Mouse (Mus musculus): ENCODE measurements around the gene Serpina11.

The Serpina11 gene

DNA sequence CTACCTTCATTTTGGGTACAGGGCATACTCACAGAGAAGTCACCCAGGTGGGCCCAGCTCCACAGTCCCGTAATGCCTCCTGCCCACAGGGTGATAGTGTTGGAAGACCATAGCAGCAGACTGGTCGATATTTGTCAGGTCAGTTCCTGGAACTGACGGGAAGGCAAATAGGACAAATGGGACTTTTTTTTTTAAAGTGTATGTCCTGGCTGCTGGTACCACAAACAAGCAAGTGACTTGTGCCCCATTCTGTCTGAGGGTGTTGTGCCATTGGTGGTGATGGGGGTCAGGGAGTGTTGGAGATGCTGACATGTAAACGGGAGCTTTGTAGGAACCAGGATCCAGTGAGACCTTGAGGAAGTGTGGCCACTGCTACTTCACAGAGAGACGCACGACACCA is at the start of gene Serpina11:
Serpina11 (minus strand) TSS at position 101 of the 400 bp plus-strand sequence.
- no peaks in the 10 kb centered on the region for H3K27me3 ChIP-seq (ENCODE audit: control insufficient read depth, insufficient read depth, low read length, poor library complexity, severe bottlenecking)

DNA sequence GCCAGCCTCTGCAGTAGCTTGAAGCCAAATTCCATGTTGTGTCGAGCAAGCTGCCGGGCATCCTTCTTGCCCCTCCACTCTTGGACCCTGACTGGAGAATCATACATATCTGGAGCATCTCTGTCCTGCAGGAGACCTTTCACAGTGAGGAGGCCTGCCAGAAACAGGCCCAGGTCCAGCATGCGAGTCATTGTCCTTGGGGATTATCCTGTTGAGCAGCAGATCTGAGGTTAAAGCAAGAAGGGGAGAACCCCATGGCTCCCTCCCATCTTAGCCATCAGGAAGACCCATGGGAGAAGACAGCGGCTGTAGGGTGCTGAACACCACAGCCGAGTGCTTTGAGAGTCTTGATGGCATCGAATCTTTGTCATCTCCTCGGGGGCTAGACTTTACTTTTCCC is 48.4 kb upstream of the Serpina11 start:
- no peak for DNase-seq (ENCODE audit: low read depth, low spot score)
- Histone ChIP-seq H3K27me3 (ENCODE audit: control insufficient read depth, insufficient read depth, low read length, poor library complexity, severe bottlenecking) (no peaks in the 10 kb centered on the region), H3K36me3 (ENCODE audit: control insufficient read depth, insufficient read depth, low read length, poor library complexity, severe bottlenecking) (no peaks in the 10 kb centered on the region)

More for the DNA sequence above, at the start of gene Serpina11:
- DNase-seq (ENCODE audit: low read depth, low spot score) = no peak
- no peaks in the 10 kb centered on the region for H3K36me3 ChIP-seq (ENCODE audit: control insufficient read depth, insufficient read depth, low read length, poor library complexity, severe bottlenecking)

DNA sequence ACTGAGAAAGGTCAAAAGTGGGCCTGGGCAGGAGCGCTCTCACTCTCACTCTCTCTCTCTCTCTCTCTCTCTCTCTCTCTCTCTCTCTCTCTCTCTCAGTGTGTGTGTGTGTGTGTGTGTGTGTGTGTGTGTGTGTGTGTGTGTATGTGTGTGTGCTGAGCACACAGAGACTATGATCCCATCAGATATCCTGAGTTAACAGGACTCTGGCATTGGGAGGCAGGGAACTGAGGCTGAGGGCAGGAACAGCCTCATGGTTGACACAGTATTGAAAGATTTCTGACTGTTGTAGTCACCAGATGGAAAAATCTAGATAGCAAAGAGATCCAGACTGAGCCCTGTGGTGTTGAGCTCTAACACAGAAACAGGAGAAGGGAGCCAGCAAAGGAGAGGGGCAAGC is 44.0 kb upstream of the Serpina11 start:
- no peaks in the 10 kb centered on the region for H3K36me3 ChIP-seq (ENCODE audit: control insufficient read depth, insufficient read depth, low read length, poor library complexity, severe bottlenecking)
- H3K27me3 ChIP-seq (ENCODE audit: control insufficient read depth, insufficient read depth, low read length, poor library complexity, severe bottlenecking) = no peaks in the 10 kb centered on the region
- no peak for DNase-seq (ENCODE audit: low read depth, low spot score)

DNA sequence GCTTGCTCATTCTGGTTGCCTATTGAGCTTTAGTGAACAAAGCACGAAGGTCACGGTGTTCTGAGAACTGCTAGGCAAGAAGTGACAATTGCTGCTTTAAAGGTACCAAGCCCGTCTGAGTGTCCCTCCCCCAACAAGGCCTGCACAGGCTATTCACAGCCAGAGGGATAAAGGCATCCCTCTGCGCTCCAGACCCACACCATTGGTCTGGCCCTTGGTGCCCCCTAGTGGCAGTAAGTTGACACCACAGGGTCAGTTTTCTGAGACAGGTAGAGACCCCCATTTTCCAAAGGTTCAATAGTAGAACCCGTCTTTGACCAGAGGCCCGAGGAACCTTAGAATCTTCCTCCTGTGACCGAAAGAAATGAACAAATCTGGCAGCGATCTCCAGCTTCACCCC is 40.2 kb upstream of the Serpina11 start:
- no peaks in the 10 kb centered on the region for H3K27me3 ChIP-seq (ENCODE audit: control insufficient read depth, insufficient read depth, low read length, poor library complexity, severe bottlenecking)
- H3K36me3 ChIP-seq (ENCODE audit: control insufficient read depth, insufficient read depth, low read length, poor library complexity, severe bottlenecking) = no peaks in the 10 kb centered on the region
- DNase-seq (ENCODE audit: low read depth, low spot score) = peak; percentile 3

DNA sequence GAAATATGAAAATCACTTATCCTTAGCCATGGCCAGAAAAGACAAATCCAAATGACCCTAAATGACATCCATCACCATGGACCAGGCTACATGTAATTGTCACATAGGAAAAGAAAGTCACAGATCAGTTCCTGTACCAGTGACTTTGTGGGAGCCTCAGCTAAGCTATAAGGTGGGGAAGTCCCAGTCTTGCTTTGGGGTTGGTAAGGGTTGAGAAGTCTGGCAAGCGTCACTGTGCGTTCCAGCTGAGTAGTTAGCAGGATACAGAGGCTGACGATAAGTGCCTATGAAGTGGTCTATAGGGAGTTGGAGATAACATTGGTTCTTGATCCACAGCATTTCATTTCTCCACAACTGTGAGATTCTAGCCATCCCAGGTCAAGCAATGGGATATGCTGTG is 25.5 kb upstream of the Serpina11 start:
- Histone ChIP-seq H3K36me3 (ENCODE audit: control insufficient read depth, insufficient read depth, low read length, poor library complexity, severe bottlenecking) (no peaks in the 10 kb centered on the region), H3K27me3 (ENCODE audit: control insufficient read depth, insufficient read depth, low read length, poor library complexity, severe bottlenecking) (no peaks in the 10 kb centered on the region)
- no peak for DNase-seq (ENCODE audit: low read depth, low spot score)

DNA sequence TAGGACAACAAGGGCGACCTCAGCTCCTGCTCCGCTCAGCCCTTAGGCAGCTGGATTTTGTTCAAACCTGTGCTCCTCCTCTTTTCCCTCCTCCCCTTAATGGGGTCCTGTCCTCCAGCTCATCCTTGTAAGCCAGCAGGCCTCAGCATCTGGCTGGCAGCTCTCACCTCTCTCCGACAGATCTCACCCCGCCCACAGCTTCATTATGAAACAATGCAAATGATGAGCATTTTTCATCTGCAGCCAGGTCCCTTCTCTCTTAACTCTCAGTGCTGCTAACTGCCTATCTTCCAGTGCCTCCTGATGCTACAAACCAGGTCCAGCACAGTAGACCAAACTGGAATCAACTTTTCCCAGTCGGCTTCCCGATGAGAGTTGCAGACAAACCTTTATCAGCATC is 23.9 kb upstream of the Serpina11 start, which contains the start of gene Serpina9:
Serpina9 (minus strand) TSS at position 136 of the 400 bp plus-strand sequence.
- DNase-seq (ENCODE audit: low read depth, low spot score) = no peak
- H3K36me3 ChIP-seq (ENCODE audit: control insufficient read depth, insufficient read depth, low read length, poor library complexity, severe bottlenecking) = no peaks in the 10 kb centered on the region

DNA sequence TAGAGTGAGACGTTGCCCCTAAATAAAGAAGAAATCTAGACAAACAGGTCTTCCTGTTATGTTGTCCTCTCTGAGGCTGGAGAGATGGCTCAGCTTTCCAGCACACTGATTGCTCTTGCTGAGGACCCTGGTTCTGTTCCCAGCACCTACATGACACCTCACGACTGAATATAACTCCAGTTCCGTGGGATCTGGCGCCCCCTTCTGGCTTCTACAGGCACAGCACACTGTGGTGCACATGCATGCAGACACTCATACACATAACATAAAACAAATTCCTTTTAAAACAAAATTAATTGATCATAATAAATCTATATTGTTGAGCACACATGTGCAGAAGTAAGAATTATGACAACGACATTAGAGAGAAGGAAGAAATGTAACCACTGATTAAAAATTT is 14.9 kb upstream of the Serpina11 start:
- no peaks in the 10 kb centered on the region for H3K27me3 ChIP-seq (ENCODE audit: control insufficient read depth, insufficient read depth, low read length, poor library complexity, severe bottlenecking)
- DNase-seq (ENCODE audit: low read depth, low spot score) = no peak
- no peaks in the 10 kb centered on the region for H3K36me3 ChIP-seq (ENCODE audit: control insufficient read depth, insufficient read depth, low read length, poor library complexity, severe bottlenecking)

More for the DNA sequence above, 23.9 kb upstream of the Serpina11 start, which contains the start of gene Serpina9:
- no peaks in the 10 kb centered on the region for H3K27me3 ChIP-seq (ENCODE audit: control insufficient read depth, insufficient read depth, low read length, poor library complexity, severe bottlenecking)

DNA sequence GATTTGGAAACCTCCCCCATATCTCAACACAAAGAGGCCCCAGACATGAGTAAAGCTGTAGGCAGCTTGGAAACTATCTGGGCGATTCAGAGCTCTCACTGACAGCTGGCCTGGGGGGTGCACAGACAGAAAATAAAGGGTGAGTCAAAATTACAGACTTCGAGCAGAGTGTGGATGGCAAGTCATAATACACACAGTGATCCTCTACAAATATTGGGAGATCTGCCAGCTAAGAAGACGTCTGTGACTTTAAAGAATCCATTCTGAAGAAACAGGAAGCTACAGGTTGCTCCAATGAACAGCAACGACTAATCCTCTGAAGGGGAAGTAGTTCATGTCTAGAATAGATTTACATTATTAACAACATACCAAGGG is 13.5 kb upstream of the Serpina11 start:
- peak; percentile 8 for DNase-seq (ENCODE audit: low read depth, low spot score)
- Histone ChIP-seq H3K36me3 (ENCODE audit: control insufficient read depth, insufficient read depth, low read length, poor library complexity, severe bottlenecking) (no peaks in the 10 kb centered on the region), H3K27me3 (ENCODE audit: control insufficient read depth, insufficient read depth, low read length, poor library complexity, severe bottlenecking) (no peaks in the 10 kb centered on the region)

DNA sequence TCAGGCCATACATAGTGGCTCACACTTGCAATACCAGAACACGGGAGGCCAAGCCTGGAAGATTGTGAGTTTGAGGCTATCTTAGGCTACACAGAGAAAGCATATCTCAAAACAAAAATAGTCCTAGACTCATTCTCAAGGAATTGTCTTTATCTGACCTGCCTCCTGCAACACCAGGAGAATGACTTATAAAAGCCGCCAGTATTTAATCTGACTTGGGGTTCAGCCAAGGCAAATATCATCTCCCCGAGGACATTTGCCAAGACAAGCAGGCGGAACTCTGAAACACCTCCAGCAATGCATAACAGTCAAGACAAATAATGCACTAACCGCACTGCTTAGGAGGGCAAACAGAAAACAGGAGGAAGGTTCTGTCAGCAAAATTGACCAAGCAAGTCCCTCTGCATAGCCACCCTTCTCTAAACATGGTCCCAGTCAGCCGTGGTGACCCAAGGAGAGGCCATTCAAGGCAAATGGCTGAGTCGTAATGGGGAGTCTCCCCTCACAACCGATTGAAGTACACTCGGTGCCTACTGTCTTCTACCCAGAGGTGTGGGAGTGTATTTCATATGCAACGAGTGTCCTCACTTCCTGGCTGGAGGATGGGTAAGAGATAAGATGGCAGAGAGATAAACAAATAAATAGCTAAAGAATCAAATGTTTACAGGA is 12.9 kb upstream of the Serpina11 start:
- H3K27me3 ChIP-seq (ENCODE audit: control insufficient read depth, insufficient read depth, low read length, poor library complexity, severe bottlenecking) = no peaks in the 10 kb centered on the region
- DNase-seq (ENCODE audit: low read depth, low spot score) = no peak
- no peaks in the 10 kb centered on the region for H3K36me3 ChIP-seq (ENCODE audit: control insufficient read depth, insufficient read depth, low read length, poor library complexity, severe bottlenecking)

DNA sequence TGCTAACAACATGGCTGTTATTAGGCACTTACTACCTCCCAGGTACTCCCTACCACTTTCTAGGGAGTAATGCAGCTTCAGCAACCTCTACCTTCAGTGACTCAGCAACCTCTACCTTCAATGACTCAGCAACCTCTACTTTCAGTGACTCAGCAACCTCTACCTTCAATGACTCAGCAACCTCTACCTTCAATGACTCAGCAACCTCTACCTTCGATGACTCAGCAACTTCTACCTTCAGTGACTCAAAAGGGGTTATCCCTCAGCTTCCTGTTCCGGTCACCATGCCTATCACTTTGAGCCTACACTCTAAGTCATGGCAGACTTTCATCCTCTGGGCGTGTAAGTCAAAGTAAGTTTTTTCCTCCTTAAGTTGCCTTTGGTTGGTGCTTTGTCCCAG is 10.8 kb upstream of the Serpina11 start:
- DNase-seq (ENCODE audit: low read depth, low spot score) = no peak
- Histone ChIP-seq H3K36me3 (ENCODE audit: control insufficient read depth, insufficient read depth, low read length, poor library complexity, severe bottlenecking) (no peaks in the 10 kb centered on the region), H3K27me3 (ENCODE audit: control insufficient read depth, insufficient read depth, low read length, poor library complexity, severe bottlenecking) (no peaks in the 10 kb centered on the region)

DNA sequence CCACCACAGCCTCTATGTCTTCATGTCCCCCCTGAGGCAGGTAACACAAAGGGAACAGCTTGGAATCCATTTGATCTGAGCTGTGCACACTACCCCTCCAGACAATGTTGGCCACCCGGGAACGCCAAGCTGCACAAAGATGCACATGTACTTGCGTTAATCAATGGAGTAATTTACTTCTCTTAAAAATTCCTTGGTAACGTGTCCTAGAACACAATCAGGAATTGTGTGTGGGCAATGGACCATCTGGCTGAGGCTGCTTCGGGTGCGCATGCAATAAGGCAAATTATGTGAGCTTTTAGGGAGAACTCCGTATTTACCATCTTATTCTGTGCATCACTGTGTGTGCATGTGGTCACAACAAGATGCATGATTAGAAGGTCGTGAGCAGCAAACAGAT is 9.9 kb upstream of the Serpina11 start:
- H3K27me3 ChIP-seq (ENCODE audit: control insufficient read depth, insufficient read depth, low read length, poor library complexity, severe bottlenecking) = no peaks in the 10 kb centered on the region
- no peaks in the 10 kb centered on the region for H3K36me3 ChIP-seq (ENCODE audit: control insufficient read depth, insufficient read depth, low read length, poor library complexity, severe bottlenecking)
- no peak for DNase-seq (ENCODE audit: low read depth, low spot score)

DNA sequence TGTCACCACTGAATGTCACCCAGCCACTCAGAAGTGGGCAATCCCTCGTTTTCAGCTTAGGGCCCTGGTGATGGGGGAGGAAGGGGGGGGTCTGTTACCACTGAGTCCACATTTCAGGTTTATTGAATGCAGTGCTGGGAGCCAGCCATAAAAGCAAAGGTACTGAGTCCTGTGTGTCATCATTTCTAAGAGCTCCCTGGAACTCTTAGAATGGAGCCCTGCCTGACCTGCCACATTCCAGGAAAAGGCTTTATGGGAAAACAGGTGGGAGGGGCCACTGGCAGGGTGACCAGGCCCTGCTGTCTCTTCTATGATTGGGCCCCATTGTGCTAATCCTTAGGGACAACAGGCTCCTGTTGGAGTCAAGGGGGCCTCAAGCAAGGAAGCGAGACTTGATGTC is 6.8 kb upstream of the Serpina11 start:
- no peak for DNase-seq (ENCODE audit: low read depth, low spot score)
- no peaks in the 10 kb centered on the region for H3K36me3 ChIP-seq (ENCODE audit: control insufficient read depth, insufficient read depth, low read length, poor library complexity, severe bottlenecking)
- H3K27me3 ChIP-seq (ENCODE audit: control insufficient read depth, insufficient read depth, low read length, poor library complexity, severe bottlenecking) = no peaks in the 10 kb centered on the region

DNA sequence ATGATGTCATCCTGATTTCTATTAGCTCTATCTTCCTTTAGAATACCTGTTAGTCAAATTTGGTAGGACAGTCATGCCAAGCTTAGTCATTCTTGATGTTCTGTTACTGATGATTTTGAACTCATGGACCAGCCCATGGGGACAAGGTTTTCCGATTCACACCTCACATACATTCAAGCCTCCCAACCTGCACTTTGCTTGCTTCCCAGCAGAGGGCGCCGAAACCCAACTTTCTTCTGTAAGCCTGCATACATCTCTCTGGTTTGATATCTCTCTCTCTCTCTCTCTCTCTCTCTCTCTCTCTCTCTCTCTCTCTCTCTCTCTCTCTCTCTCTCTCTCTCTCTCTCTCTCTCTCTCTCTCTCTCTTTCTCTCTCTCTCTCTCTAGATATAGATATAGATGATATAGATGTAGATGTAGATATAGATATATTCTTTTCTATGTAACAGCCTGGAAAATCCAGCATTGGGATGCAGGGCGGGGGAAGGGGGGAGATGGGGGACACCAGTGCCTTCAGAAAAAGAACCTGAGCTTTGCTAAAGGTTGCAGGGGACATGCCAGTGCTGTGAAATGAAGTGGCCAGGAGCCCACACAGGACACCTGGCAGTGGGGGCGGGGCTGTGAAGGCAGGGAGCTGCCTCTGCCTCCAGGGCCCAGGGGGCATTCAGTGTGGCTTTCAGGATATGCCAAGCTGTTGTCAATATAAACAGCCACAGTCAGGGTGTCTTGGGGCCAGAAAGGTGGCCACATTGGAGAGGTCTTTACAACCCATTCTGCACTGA is 5.7 kb upstream of the Serpina11 start:
- Histone ChIP-seq H3K27me3 (ENCODE audit: control insufficient read depth, insufficient read depth, low read length, poor library complexity, severe bottlenecking) (no peaks in the 10 kb centered on the region), H3K36me3 (ENCODE audit: control insufficient read depth, insufficient read depth, low read length, poor library complexity, severe bottlenecking) (no peaks in the 10 kb centered on the region)
- peak; percentile 69 for DNase-seq (ENCODE audit: low read depth, low spot score)

DNA sequence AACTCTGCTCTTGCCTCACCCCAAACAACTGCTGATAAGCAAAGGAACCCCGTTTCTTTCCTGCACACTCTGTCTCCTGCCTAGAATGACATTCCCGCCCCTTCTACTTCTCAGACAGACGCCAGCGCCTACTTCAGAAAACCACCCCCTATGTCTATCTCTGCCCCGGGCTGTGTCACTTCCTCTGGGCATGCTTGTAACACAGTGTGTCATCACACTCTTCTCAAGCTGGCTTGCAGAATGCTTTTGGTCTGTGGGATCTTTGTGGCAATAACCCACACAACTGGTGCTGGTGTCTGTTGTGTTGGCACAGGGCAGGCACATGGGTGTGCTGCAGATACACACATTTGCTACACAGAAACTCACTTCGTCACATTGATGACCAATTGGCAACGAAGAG is 3.2 kb upstream of the Serpina11 start:
- Histone ChIP-seq H3K27me3 (ENCODE audit: control insufficient read depth, insufficient read depth, low read length, poor library complexity, severe bottlenecking) (no peaks in the 10 kb centered on the region), H3K36me3 (ENCODE audit: control insufficient read depth, insufficient read depth, low read length, poor library complexity, severe bottlenecking) (no peaks in the 10 kb centered on the region)
- DNase-seq (ENCODE audit: low read depth, low spot score) = no peak

DNA sequence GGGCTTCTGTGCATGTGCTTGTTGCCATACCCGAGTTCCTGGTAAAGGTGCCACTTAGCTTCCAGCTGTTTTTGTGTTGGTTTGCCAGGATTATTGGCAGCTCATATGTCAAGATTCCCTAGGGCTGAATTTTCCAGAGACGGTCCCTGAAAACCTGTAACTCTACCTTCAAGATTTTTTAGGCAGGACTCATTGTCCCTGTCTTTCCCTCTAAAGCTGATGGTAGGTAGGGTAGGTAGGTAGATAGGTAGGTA is 316 bp downstream of the Serpina11 start:
- no peaks in the 10 kb centered on the region for H3K36me3 ChIP-seq (ENCODE audit: control insufficient read depth, insufficient read depth, low read length, poor library complexity, severe bottlenecking)
- no peaks in the 10 kb centered on the region for H3K27me3 ChIP-seq (ENCODE audit: control insufficient read depth, insufficient read depth, low read length, poor library complexity, severe bottlenecking)
- no peak for DNase-seq (ENCODE audit: low read depth, low spot score)
